Mouse (Mus musculus) neural tube, embryonic 11.5 days (tissue): ENCODE measurements around the gene Hnrnpf. TPM values are rescaled to one million over a fixed set of nuclear protein-coding genes. Genes with fewer than 3 reads are reported as not detected.

Experiments used
- ATAC-seq: fragments of 200-750 bp; cut with Nextera tagmentation; 2 replicates; pipeline ENCODE4 v1.8.0; 2017; ENCODE audit warnings: moderate number of reproducible peaks, mild to moderate bottlenecking, moderate TSS enrichment, moderate library complexity; ENCODE audit not compliant: insufficient read depth, low FRiP score, low TSS enrichment
- DNase-seq: peaks from one replicate; pipeline ENCODE4 v3.0.0-alpha.2; 2015; ENCODE audit warnings: low spot score
- H3K27ac ChIP-seq: fragments of 300-500 bp; sonication (generic); 2 replicates; pipeline ENCODE4 v1.5.1; 2014; ENCODE audit warnings: low read depth, mild to moderate bottlenecking, low read length
- H3K27me3 ChIP-seq: fragments of 300-500 bp; sonication (generic); 2 replicates; pipeline ENCODE4 v1.6.1; 2014; ENCODE audit warnings: mild to moderate bottlenecking, low read length, mixed read lengths; ENCODE audit not compliant: control insufficient read depth, insufficient read depth
- H3K36me3 ChIP-seq: fragments of 300-500 bp; sonication (generic); 2 replicates; pipeline ENCODE4 v1.6.1; 2014; ENCODE audit warnings: mild to moderate bottlenecking, low read length, moderate library complexity, mixed read lengths; ENCODE audit not compliant: control insufficient read depth, insufficient read depth
- H3K4me1 ChIP-seq: fragments of 300-500 bp; sonication (generic); 2 replicates; pipeline ENCODE4 v1.6.1; 2014; ENCODE audit warnings: low read length, mixed read lengths; ENCODE audit not compliant: control insufficient read depth, insufficient read depth
- H3K4me2 ChIP-seq: fragments of 300-500 bp; sonication (generic); 2 replicates; pipeline ENCODE4 v1.6.1; 2014; ENCODE audit warnings: low read depth, mild to moderate bottlenecking, moderate library complexity
- H3K4me3 ChIP-seq: fragments of 300-500 bp; sonication (generic); 2 replicates; pipeline ENCODE4 v1.5.1; 2014; ENCODE audit warnings: low read depth, low read length
- H3K9ac ChIP-seq: fragments of 300-500 bp; sonication (generic); 2 replicates; pipeline ENCODE4 v1.6.1; 2014; ENCODE audit warnings: mild to moderate bottlenecking, low read length
- H3K9me3 ChIP-seq: fragments of 300-500 bp; sonication (generic); 2 replicates; pipeline ENCODE4 v1.6.1; 2016; ENCODE audit warnings: low read length; ENCODE audit not compliant: control insufficient read depth
- WGBS: fragments of 180-500 bp; shearing (Covaris S2); extraction: QIAGEN DNeasy Blood & Tissue Kit; methylation state at CpG from one replicate; pipeline ENCODE4 v1.1.7; 2014; 5-methylcytosine and 5-hydroxymethylcytosine counted together
- polyA plus RNA-seq: library from polyadenylated mRNA; unstranded; fragments of >200 nt; fragmentation: Nextera tagmentation; extraction: Ambion mirVana; gene quantifications from 2 replicates; pipeline ENCODE4 v1.2.1, GENCODE M21; 2014

Hnrnpf gene
- polyA plus RNA-seq, 1 experiment from 2014 or later = 701 TPM

GRCm38 (mm10) chr6:117922041-117922440, 21.9 kb downstream of the Hnrnpf start:
- Histone ChIP-seq H3K4me1 (0 out of 2 replicates have a peak, but pooled peaks cover 11% of the 10 kb centered on the region), H3K9me3 (no peaks in the 10 kb centered on the region), H3K27me3 (no peaks in the 10 kb centered on the region), H3K4me2 (no peak overlapping the region), H3K27ac (no peak overlapping the region), H3K36me3 (no peaks in the 10 kb centered on the region; the same call in 1 of the 2 replicates), H3K9ac (no peak overlapping the region), H3K4me3 (no peak overlapping the region)
- 91% methylated on average over 3 of the region's 3 CpGs for WGBS
- DNase-seq = no peak
- ATAC-seq = no peak

- 80% methylated on average over 4 of the region's 4 CpGs for WGBS
- Histone ChIP-seq H3K36me3 (no peaks in the 10 kb centered on the region; the same call in none of the 2 replicates), H3K9ac (no peak overlapping the region), H3K27me3 (no peaks in the 10 kb centered on the region), H3K4me1 (no peaks in the 10 kb centered on the region), H3K4me3 (no peak overlapping the region), H3K4me2 (no peak overlapping the region), H3K9me3 (no peaks in the 10 kb centered on the region), H3K27ac (no peak overlapping the region)
- ATAC-seq = no peak
- no peak for DNase-seq
These were observed 26.9 kb downstream of the Hnrnpf start for GRCm38 (mm10) chr6:117926871-117927491.

- no peaks in the 10 kb centered on the region; the same call in none of the 2 replicates for H3K36me3 ChIP-seq
- no peak overlapping the region for H3K4me2 ChIP-seq
- ATAC-seq (no peak), DNase-seq (no peak)
- no peaks in the 10 kb centered on the region for H3K4me1 ChIP-seq
- H3K27me3 ChIP-seq = no peaks in the 10 kb centered on the region
- WGBS = 90% methylated on average over 7 of the region's 7 CpGs
- H3K27ac ChIP-seq = no peak overlapping the region
- no peaks in the 10 kb centered on the region for H3K9me3 ChIP-seq
- no peak overlapping the region for H3K9ac ChIP-seq
- H3K4me3 ChIP-seq = no peak overlapping the region
These were observed 27.8 kb downstream of the Hnrnpf start for GRCm38 (mm10) chr6:117927955-117928354.

GRCm38 (mm10) chr6:117928746-117929145, 28.6 kb downstream of the Hnrnpf start:
- Histone ChIP-seq H3K27me3 (no peaks in the 10 kb centered on the region), H3K4me1 (no peaks in the 10 kb centered on the region), H3K9ac (no peak overlapping the region), H3K4me3 (no peak overlapping the region), H3K27ac (no peak overlapping the region), H3K36me3 (no peaks in the 10 kb centered on the region; the same call in none of the 2 replicates), H3K9me3 (no peaks in the 10 kb centered on the region), H3K4me2 (no peak overlapping the region)
- DNase-seq = no peak
- ATAC-seq = no peak
- WGBS = 92% methylated on average over 5 of the region's 5 CpGs

- Histone ChIP-seq H3K4me2 (no peak overlapping the region), H3K4me3 (no peak overlapping the region), H3K9me3 (no peaks in the 10 kb centered on the region), H3K36me3 (no peaks in the 10 kb centered on the region; the same call in none of the 2 replicates), H3K4me1 (no peaks in the 10 kb centered on the region), H3K27me3 (no peaks in the 10 kb centered on the region), H3K27ac (no peak overlapping the region), H3K9ac (no peak overlapping the region)
- WGBS = 93% methylated on average over 3 of the region's 3 CpGs
- ATAC-seq = no peak
- DNase-seq = no peak
These were observed 30.0 kb downstream of the Hnrnpf start for GRCm38 (mm10) chr6:117929945-117930655.

- H3K4me3 ChIP-seq = no peak overlapping the region
- H3K9ac ChIP-seq = no peak overlapping the region
- H3K27ac ChIP-seq = no peak overlapping the region
- ATAC-seq = no peak
- no peaks in the 10 kb centered on the region for H3K4me1 ChIP-seq
- no peak overlapping the region for H3K4me2 ChIP-seq
- H3K27me3 ChIP-seq = no peaks in the 10 kb centered on the region
- H3K36me3 ChIP-seq = no peaks in the 10 kb centered on the region; the same call in 1 of the 2 replicates
- H3K9me3 ChIP-seq = no peaks in the 10 kb centered on the region
- peak; percentile 41 for DNase-seq
- WGBS = 53% methylated on average over 11 of the region's 11 CpGs
These were observed 32.4 kb downstream of the Hnrnpf start for GRCm38 (mm10) chr6:117932325-117933051.

GRCm38 (mm10) chr6:117934301-117934700, 34.2 kb downstream of the Hnrnpf start:
- Histone ChIP-seq H3K27me3 (no peaks in the 10 kb centered on the region), H3K4me1 (no peaks in the 10 kb centered on the region), H3K36me3 (no peaks in the 10 kb centered on the region; the same call in 1 of the 2 replicates), H3K4me3 (no peak overlapping the region), H3K9me3 (no peaks in the 10 kb centered on the region), H3K4me2 (no peak overlapping the region), H3K27ac (no peak overlapping the region), H3K9ac (no peak overlapping the region)
- DNase-seq = no peak
- WGBS = 78% methylated on average over 6 of the region's 6 CpGs
- ATAC-seq = no peak

GRCm38 (mm10) chr6:117935681-117936612, 35.8 kb downstream of the Hnrnpf start:
- Histone ChIP-seq H3K4me2 (no peak overlapping the region), H3K27me3 (no peaks in the 10 kb centered on the region), H3K9ac (no peak overlapping the region), H3K27ac (no peak overlapping the region), H3K4me1 (no peaks in the 10 kb centered on the region), H3K9me3 (no peaks in the 10 kb centered on the region), H3K36me3 (no peaks in the 10 kb centered on the region), H3K4me3 (no peak overlapping the region)
- DNase-seq = no peak
- 94% methylated on average over 14 of the region's 14 CpGs for WGBS
- ATAC-seq = no peak
